Mouse (Mus musculus) midbrain, embryonic 15.5 days (tissue): Measurements from ENCODE around the gene A3galt2. TPM values are rescaled to one million over a fixed set of nuclear protein-coding genes. Genes with fewer than 3 reads are reported as not detected.

Experiments used
- ATAC-seq: fragments of 200-750 bp; cut with Nextera tagmentation; replicated peaks from 2 replicates; pipeline ENCODE4 v1.8.0; 2017; ENCODE audit warnings: moderate TSS enrichment
- H3K27ac ChIP-seq: fragments of 300-500 bp; sonication (generic); 2 replicates; pipeline ENCODE4 v1.5.1; 2015; ENCODE audit warnings: mild to moderate bottlenecking, inconsistent platforms
- H3K27me3 ChIP-seq: fragments of 300-500 bp; sonication (generic); replicated peaks from 2 replicates; pipeline ENCODE4 v1.6.1; 2015; ENCODE audit warnings: inconsistent platforms
- H3K36me3 ChIP-seq: fragments of 300-500 bp; sonication (generic); replicated peaks from 2 replicates; pipeline ENCODE4 v1.6.1; 2015; ENCODE audit warnings: inconsistent platforms
- H3K4me1 ChIP-seq: fragments of 300-500 bp; sonication (generic); 2 replicates; pipeline ENCODE4 v1.6.1; 2015; ENCODE audit warnings: inconsistent platforms
- H3K4me2 ChIP-seq: fragments of 300-500 bp; sonication (generic); 2 replicates; pipeline ENCODE4 v1.6.1; 2015; ENCODE audit warnings: inconsistent platforms, mild to moderate bottlenecking, moderate library complexity
- H3K4me3 ChIP-seq: fragments of 300-500 bp; sonication (generic); 2 replicates; pipeline ENCODE4 v1.5.1; 2015; ENCODE audit warnings: mild to moderate bottlenecking, inconsistent platforms
- H3K9ac ChIP-seq: fragments of 300-500 bp; sonication (generic); 2 replicates; pipeline ENCODE4 v1.6.1; 2015; ENCODE audit warnings: mild to moderate bottlenecking, inconsistent platforms
- H3K9me3 ChIP-seq: fragments of 300-500 bp; sonication (generic); 2 replicates; pipeline ENCODE4 v1.6.1; 2016; ENCODE audit warnings: inconsistent platforms
- WGBS: fragments of 180-500 bp; shearing (Covaris S2); methylation state at CpG from one replicate; pipeline ENCODE4 v1.1.7; 2015; ENCODE audit warnings: mixed read lengths; 5-methylcytosine and 5-hydroxymethylcytosine counted together
- polyA plus RNA-seq: library from polyadenylated mRNA; unstranded; fragments of >200 nt; fragmentation: Nextera tagmentation; extraction: Ambion mirVana; gene quantifications from 2 replicates; pipeline ENCODE4 v1.2.1, GENCODE M21; 2015

The A3galt2 gene
- polyA plus RNA-seq = 0.28 and 0.34 TPM in 2 replicates

GRCm38 (mm10) chr4:128755064-128755463 lies at the start of gene A3galt2:
TSS of gene A3galt2 (plus strand) at chr4:128755364.
- Histone ChIP-seq H3K27ac (peak within 1 kb of the TSS; percentile 51), H3K27me3 (no peaks in the 10 kb centered on the region), H3K36me3 (peaks cover 20% of the 10 kb centered on the region), H3K9ac (no peak within 1 kb of the TSS), H3K4me3 (no peak within 1 kb of the TSS), H3K9me3 (no peaks in the 10 kb centered on the region), H3K4me1 (no peaks in the 10 kb centered on the region; the same call in 1 of the 2 replicates), H3K4me2 (no peak within 1 kb of the TSS)
- ATAC-seq = no peak
- 79% methylated on average over 3 of the region's 3 CpGs for WGBS

GRCm38 (mm10) chr4:128706626-128707025 lies 48.5 kb upstream of the A3galt2 start:
- Histone ChIP-seq H3K27me3 (peaks cover 2% of the 10 kb centered on the region; the same call in 1 of the 2 replicates), H3K27ac (no peak overlapping the region), H3K4me2 (no peak overlapping the region), H3K4me3 (no peak overlapping the region), H3K4me1 (peaks cover 11% of the 10 kb centered on the region), H3K9ac (no peak overlapping the region), H3K9me3 (no peaks in the 10 kb centered on the region), H3K36me3 (no peaks in the 10 kb centered on the region)
- no peak for ATAC-seq
- 21% methylated on average over 9 of the region's 9 CpGs for WGBS

- Histone ChIP-seq H3K36me3 (no peaks in the 10 kb centered on the region), H3K4me1 (peaks cover 18% of the 10 kb centered on the region), H3K9me3 (no peaks in the 10 kb centered on the region), H3K27ac (no peak overlapping the region), H3K27me3 (peaks cover 2% of the 10 kb centered on the region; the same call in 1 of the 2 replicates), H3K4me2 (no peak overlapping the region), H3K9ac (no peak overlapping the region), H3K4me3 (no peak overlapping the region)
- no peak for ATAC-seq
- 41% methylated on average over 4 of the region's 4 CpGs for WGBS
These were observed 47.8 kb upstream of the A3galt2 start for GRCm38 (mm10) chr4:128707384-128707783.

GRCm38 (mm10) chr4:128709061-128709780 lies 45.9 kb upstream of the A3galt2 start:
- H3K9ac ChIP-seq = no peak overlapping the region

GRCm38 (mm10) chr4:128709781-128710166 lies 45.4 kb upstream of the A3galt2 start:
- Histone ChIP-seq H3K27me3 (peaks cover 2% of the 10 kb centered on the region; the same call in 1 of the 2 replicates), H3K4me1 (peaks cover 26% of the 10 kb centered on the region), H3K4me3 (no peak overlapping the region), H3K9me3 (no peaks in the 10 kb centered on the region), H3K9ac (no peak overlapping the region), H3K4me2 (no peak overlapping the region), H3K27ac (no peak overlapping the region), H3K36me3 (no peaks in the 10 kb centered on the region)
- ATAC-seq = no peak
- 86% methylated on average over 12 of the region's 12 CpGs for WGBS

More at GRCm38 (mm10) chr4:128709061-128709780, 45.9 kb upstream of the A3galt2 start:
- H3K4me3 ChIP-seq = no peak overlapping the region
- peaks cover 2% of the 10 kb centered on the region; the same call in 1 of the 2 replicates for H3K27me3 ChIP-seq
- H3K27ac ChIP-seq = no peak overlapping the region
- peaks cover 21% of the 10 kb centered on the region for H3K4me1 ChIP-seq
- H3K4me2 ChIP-seq = no peak overlapping the region
- 68% methylated on average over 15 of the region's 15 CpGs for WGBS
- no peak for ATAC-seq
- H3K36me3 ChIP-seq = no peaks in the 10 kb centered on the region
- H3K9me3 ChIP-seq = no peaks in the 10 kb centered on the region

- H3K36me3 ChIP-seq = no peaks in the 10 kb centered on the region
- 70% methylated on average over 6 of the region's 6 CpGs for WGBS
- peaks cover 2% of the 10 kb centered on the region; the same call in 1 of the 2 replicates for H3K27me3 ChIP-seq
- peaks cover 32% of the 10 kb centered on the region for H3K4me1 ChIP-seq
- H3K4me3 ChIP-seq = no peak overlapping the region
- no peak overlapping the region for H3K27ac ChIP-seq
- H3K4me2 ChIP-seq = no peak overlapping the region
- no peak overlapping the region for H3K9ac ChIP-seq
- no peak for ATAC-seq
- no peaks in the 10 kb centered on the region for H3K9me3 ChIP-seq
These were observed 44.9 kb upstream of the A3galt2 start for GRCm38 (mm10) chr4:128710286-128710685.

- H3K36me3 ChIP-seq = no peaks in the 10 kb centered on the region
- 70% methylated on average over 9 of the region's 9 CpGs for WGBS
- H3K9me3 ChIP-seq = no peaks in the 10 kb centered on the region
- H3K9ac ChIP-seq = no peak overlapping the region
- peak; percentile 1; the same call in 1 of the 2 replicates for ATAC-seq
- H3K27me3 ChIP-seq = peaks cover 2% of the 10 kb centered on the region; the same call in 1 of the 2 replicates
- H3K4me3 ChIP-seq = no peak overlapping the region
- peaks cover 37% of the 10 kb centered on the region for H3K4me1 ChIP-seq
- 0 out of 2 replicates have a peak overlapping the region, but pooled peaks have one; percentile 13 for H3K27ac ChIP-seq
- H3K4me2 ChIP-seq = no peak overlapping the region
These were observed 44.4 kb upstream of the A3galt2 start for GRCm38 (mm10) chr4:128710800-128711199.

GRCm38 (mm10) chr4:128711455-128712135 lies 43.6 kb upstream of the A3galt2 start:
- Histone ChIP-seq H3K4me1 (peaks cover 45% of the 10 kb centered on the region), H3K27ac (0 out of 2 replicates have a peak overlapping the region, but pooled peaks have one; percentile 32), H3K4me3 (no peak overlapping the region), H3K9ac (no peak overlapping the region), H3K36me3 (no peaks in the 10 kb centered on the region), H3K27me3 (peaks cover 2% of the 10 kb centered on the region; the same call in 1 of the 2 replicates), H3K4me2 (peak overlapping the region; percentile 39), H3K9me3 (no peaks in the 10 kb centered on the region)
- peak; percentile 69 for ATAC-seq
- WGBS = 4% methylated on average over 24 of the region's 24 CpGs

- no peak overlapping the region for H3K4me3 ChIP-seq
- peak overlapping the region; percentile 39 for H3K4me2 ChIP-seq
- H3K9me3 ChIP-seq = no peaks in the 10 kb centered on the region
- no peaks in the 10 kb centered on the region for H3K36me3 ChIP-seq
- WGBS = 31% methylated on average over 13 of the region's 13 CpGs
- H3K27ac ChIP-seq = 0 out of 2 replicates have a peak overlapping the region, but pooled peaks have one; percentile 32
- no peak for ATAC-seq
- no peak overlapping the region for H3K9ac ChIP-seq
- peaks cover 49% of the 10 kb centered on the region for H3K4me1 ChIP-seq
- H3K27me3 ChIP-seq = peaks cover 2% of the 10 kb centered on the region; the same call in 1 of the 2 replicates
These were observed 43.0 kb upstream of the A3galt2 start for GRCm38 (mm10) chr4:128712136-128712655.

- H3K4me2 ChIP-seq = no peak overlapping the region
These were observed 42.2 kb upstream of the A3galt2 start for GRCm38 (mm10) chr4:128712941-128713340.

GRCm38 (mm10) chr4:128715241-128716204 lies 39.6 kb upstream of the A3galt2 start:
- Histone ChIP-seq H3K9me3 (no peaks in the 10 kb centered on the region), H3K4me2 (peak overlapping the region; percentile 38), H3K4me3 (no peak overlapping the region), H3K27me3 (no peaks in the 10 kb centered on the region), H3K36me3 (no peaks in the 10 kb centered on the region), H3K27ac (peak overlapping the region; percentile 96), H3K9ac (peak overlapping the region; percentile 25), H3K4me1 (peaks cover 71% of the 10 kb centered on the region)
- WGBS = 4% methylated on average over 14 of the region's 14 CpGs
- ATAC-seq = peak; percentile 71

More at GRCm38 (mm10) chr4:128712941-128713340, 42.2 kb upstream of the A3galt2 start:
- no peak overlapping the region for H3K27ac ChIP-seq
- no peak overlapping the region for H3K4me3 ChIP-seq
- 85% methylated on average over 6 of the region's 6 CpGs for WGBS
- H3K9me3 ChIP-seq = no peaks in the 10 kb centered on the region
- H3K4me1 ChIP-seq = peaks cover 56% of the 10 kb centered on the region
- no peak overlapping the region for H3K9ac ChIP-seq
- no peaks in the 10 kb centered on the region for H3K36me3 ChIP-seq
- no peak for ATAC-seq
- H3K27me3 ChIP-seq = peaks cover 2% of the 10 kb centered on the region; the same call in 1 of the 2 replicates
